Mouse (Mus musculus) E14TG2a.4 (cell line): ENCODE measurements at regions not wholly inside any gene's neighbourhood (a gene's known extent, or its start where the extent isn't known, plus 50 kb on each side); places are given as distances from the start of the nearest gene placed in this dataset.

Experiments
- CTCF ChIP-seq: conservative IDR thresholded peaks from 2 replicates; pipeline ENCODE4 v1.5.1; 2014; ENCODE audit warnings: low read length
- POU5F1 ChIP-seq: IDR thresholded peaks from 2 replicates; pipeline ENCODE4 v1.6.1; 2014; ENCODE audit warnings: low read length, borderline replicate concordance

GRCm38 (mm10) chr11:45241671-45242070 is 610.2 kb upstream of the Clint1 start:
- TF ChIP-seq CTCF (no peak), POU5F1 (no peak)
